Mouse (Mus musculus): ENCODE measurements around the gene Rgs4. TPM values are rescaled to one million over a fixed set of nuclear protein-coding genes. Genes with fewer than 3 reads are reported as not detected.

Gene Rgs4
- polyA plus RNA-seq, 1 experiment from 2014 or later: 6.0 TPM

DNA sequence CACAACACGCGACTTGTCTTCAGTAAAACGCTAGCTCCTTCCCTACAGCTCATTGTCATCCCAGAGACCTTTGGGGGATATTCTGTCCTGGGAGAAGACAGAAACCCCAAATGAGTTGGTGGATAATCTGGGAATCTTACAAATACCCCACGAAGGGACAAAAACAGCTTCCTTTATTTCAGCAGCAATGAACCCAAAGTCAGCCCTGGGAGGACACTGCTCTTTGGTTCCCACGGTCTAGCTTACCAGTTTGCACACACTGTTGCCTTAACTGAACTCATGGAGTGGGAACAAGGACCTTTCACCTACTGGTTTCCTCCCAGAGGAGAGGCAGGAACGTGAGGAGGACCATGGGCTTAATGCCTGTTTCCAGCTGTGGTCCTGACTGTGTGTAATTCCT is 10.2 kb downstream of the Rgs4 start:
- 77% methylated on average over 6 of the region's 6 CpGs for WGBS
- ATAC-seq (ENCODE audit: insufficient number of reproducible peaks, low FRiP score, low TSS enrichment, low read depth): no peak

DNA sequence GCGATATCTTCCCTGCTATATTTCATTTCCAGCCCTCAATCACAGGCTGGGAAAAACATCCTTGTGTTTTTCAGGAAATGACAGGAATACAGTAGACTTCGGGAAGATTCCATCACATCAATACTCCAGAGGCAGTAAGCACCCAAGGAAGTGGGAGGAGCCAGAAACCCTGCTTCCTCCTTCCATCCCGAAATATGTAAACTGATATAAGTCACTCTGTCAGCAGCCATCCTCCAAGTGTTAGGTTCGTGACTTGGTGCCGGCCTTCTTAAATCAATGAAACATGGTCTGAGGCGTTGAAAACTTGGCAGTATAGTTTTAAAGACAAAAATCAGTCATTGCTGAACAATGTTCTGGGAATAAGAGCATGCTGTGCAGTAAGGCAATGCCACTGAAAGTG is 11.3 kb downstream of the Rgs4 start:
- no peak overlapping the region for H3K4me2 ChIP-seq
- no peaks in the 10 kb centered on the region for H3K36me3 ChIP-seq
- no peak overlapping the region for H3K4me3 ChIP-seq
- no peak for ATAC-seq (ENCODE audit: insufficient number of reproducible peaks, low FRiP score, low TSS enrichment, low read depth)
- 70% methylated on average over 6 of the region's 6 CpGs for WGBS
- H3K9me3 ChIP-seq: no peaks in the 10 kb centered on the region
- H3K9ac ChIP-seq: no peak overlapping the region
- H3K4me1 ChIP-seq: no peaks in the 10 kb centered on the region
- H3K27me3 ChIP-seq: no peaks in the 10 kb centered on the region
- no peak overlapping the region for H3K27ac ChIP-seq

More for the DNA sequence above, 10.2 kb downstream of the Rgs4 start:
- no peaks in the 10 kb centered on the region for H3K27me3 ChIP-seq
- no peaks in the 10 kb centered on the region for H3K4me1 ChIP-seq
- no peaks in the 10 kb centered on the region for H3K9me3 ChIP-seq
- H3K27ac ChIP-seq: no peak overlapping the region
- no peak overlapping the region for H3K4me2 ChIP-seq
- H3K36me3 ChIP-seq: no peaks in the 10 kb centered on the region
- H3K9ac ChIP-seq: no peak overlapping the region
- H3K4me3 ChIP-seq: no peak overlapping the region

DNA sequence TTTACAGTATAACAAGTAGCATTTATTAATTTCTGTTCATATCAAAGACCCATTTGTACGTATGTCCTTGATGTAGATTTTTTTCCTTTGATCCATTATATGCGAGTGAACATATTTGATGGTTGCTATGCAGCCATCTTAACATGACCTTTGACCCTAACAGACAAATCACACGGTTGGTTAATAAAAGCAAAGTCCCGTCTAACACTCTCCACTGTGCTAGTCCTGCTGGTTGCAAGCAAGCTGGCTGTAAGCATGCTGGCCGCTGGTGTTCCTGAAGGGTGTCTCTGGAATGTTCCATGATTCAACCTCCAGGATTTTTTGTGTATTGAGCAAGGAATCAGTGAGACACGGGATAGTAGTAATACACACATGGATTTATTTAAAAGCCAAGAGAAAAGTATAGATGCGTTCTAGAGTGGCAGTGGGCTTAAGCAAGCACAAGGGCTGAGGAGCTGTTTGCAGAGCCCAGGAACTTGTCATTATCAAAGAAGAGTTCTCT is 16.8 kb downstream of the Rgs4 start:
- no peak for ATAC-seq (ENCODE audit: insufficient number of reproducible peaks, low FRiP score, low TSS enrichment, low read depth)
- Histone ChIP-seq H3K4me3 (no peak overlapping the region), H3K4me1 (no peaks in the 10 kb centered on the region), H3K27me3 (no peaks in the 10 kb centered on the region), H3K4me2 (no peak overlapping the region), H3K9ac (no peak overlapping the region), H3K36me3 (no peaks in the 10 kb centered on the region), H3K27ac (no peak overlapping the region), H3K9me3 (no peaks in the 10 kb centered on the region)
- 70% methylated on average over 7 of the region's 7 CpGs for WGBS

DNA sequence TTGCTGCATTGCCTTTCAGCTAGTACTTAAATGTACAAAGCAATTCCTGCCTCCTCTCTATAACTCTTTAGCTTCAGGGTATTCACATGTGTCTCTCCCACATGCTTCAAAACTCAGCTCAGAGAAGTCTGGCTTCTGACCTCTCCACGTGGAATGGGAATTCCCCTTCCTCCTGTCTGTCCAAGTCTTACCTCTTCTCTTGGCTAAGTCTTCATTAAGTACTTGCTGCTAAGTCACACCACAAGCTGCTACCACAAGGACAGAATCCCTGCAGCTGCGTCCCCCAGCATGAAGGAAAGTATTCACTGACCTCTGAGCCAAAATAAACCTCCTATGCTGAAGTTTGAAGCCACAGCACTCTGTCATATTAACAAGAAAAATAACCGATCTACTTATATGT is 21.1 kb downstream of the Rgs4 start:
- ATAC-seq (ENCODE audit: insufficient number of reproducible peaks, low FRiP score, low TSS enrichment, low read depth): peak; percentile 61; the same call in 1 of the 2 replicates
- Histone ChIP-seq H3K9ac (no peak overlapping the region), H3K4me2 (no peak overlapping the region), H3K9me3 (no peaks in the 10 kb centered on the region), H3K4me3 (no peak overlapping the region), H3K27me3 (no peaks in the 10 kb centered on the region), H3K4me1 (no peaks in the 10 kb centered on the region), H3K36me3 (no peaks in the 10 kb centered on the region), H3K27ac (peak overlapping the region; percentile 39; the same call in 1 of the 2 replicates)
- WGBS: 51% methylated on average over 3 of the region's 3 CpGs

DNA sequence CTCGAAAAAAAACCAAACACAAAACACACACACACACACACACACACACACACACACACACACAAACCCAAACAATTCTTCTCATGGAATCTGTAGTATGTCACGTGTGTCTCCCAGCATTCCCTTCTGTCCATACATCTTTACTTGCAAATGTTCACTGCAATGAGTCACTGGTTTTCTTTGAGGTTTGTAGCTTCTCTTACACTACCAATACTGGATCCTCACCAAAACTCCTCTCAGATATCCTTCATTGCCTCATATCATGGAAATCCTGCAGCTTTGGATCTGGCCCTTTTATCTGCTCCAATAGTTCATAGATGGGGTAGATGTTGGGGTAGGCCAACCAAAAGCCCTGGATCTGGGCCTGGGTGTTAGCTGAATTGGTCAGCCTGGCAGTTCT is 25.6 kb downstream of the Rgs4 start:
- Histone ChIP-seq H3K4me3 (no peak overlapping the region), H3K9ac (no peak overlapping the region), H3K4me2 (no peak overlapping the region), H3K36me3 (no peaks in the 10 kb centered on the region), H3K9me3 (no peaks in the 10 kb centered on the region), H3K4me1 (no peaks in the 10 kb centered on the region), H3K27me3 (no peaks in the 10 kb centered on the region), H3K27ac (no peak overlapping the region)
- WGBS: 86% methylated on average over 2 of the region's 2 CpGs
- no peak for ATAC-seq (ENCODE audit: insufficient number of reproducible peaks, low FRiP score, low TSS enrichment, low read depth)

DNA sequence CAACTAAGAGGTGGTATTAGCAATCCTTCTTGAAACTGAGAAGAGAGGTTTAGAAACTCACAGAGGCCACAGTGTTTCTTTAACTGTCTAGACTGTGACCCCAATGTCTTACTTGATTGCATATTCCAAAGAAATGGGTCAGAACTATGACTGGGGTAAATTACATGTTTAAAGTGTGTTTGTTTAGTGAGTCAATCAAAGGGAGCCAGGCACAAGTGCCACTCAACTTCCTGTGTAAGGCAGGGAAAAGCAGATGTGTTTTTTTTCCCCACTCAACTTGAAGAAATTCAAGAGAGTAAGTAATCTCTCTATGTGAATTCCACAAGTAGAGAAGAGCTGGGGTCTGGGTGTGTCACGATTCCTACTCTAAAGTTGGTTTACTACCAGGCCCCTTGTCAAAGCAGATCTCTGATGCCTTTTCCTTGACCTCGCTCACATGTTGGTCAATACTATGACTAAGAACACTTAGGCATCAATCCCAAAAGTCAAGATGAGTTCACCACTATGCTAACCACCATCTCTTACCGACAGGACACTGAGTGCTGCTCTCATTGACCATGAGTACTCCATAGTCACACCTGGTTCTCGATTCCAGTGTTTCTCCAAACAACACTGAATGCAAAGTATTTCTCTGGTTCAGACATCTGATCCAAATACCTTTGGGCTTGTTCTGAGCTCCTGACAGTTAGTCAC is 42.9 kb downstream of the Rgs4 start:
- Histone ChIP-seq H3K4me2 (no peak overlapping the region), H3K4me3 (no peak overlapping the region), H3K36me3 (no peaks in the 10 kb centered on the region), H3K4me1 (no peaks in the 10 kb centered on the region), H3K9me3 (no peaks in the 10 kb centered on the region), H3K9ac (no peak overlapping the region), H3K27ac (no peak overlapping the region), H3K27me3 (no peaks in the 10 kb centered on the region)
- 87% methylated on average over 4 of the region's 4 CpGs for WGBS
- no peak for ATAC-seq (ENCODE audit: insufficient number of reproducible peaks, low FRiP score, low TSS enrichment, low read depth)

DNA sequence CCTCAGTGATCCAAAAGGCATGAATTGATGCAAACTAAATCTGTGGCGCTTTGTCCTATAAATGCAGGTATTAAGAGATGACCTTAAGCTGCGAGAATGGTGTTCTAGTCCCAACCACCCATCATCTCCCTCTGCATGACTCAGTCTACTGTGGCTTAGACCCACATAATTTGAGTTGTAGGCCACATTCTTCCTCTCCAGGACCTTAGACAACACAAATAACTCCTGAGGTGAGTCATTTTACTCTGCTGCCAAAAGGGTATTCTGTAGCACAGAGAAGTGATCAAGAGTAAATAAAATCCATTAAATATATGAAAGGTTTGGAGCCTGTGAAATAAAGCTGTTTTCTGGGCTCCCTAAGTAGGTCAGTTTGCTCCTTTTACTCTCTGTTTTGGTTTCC is 48.3 kb downstream of the Rgs4 start:
- H3K4me1 ChIP-seq: no peaks in the 10 kb centered on the region
- no peak for ATAC-seq (ENCODE audit: insufficient number of reproducible peaks, low FRiP score, low TSS enrichment, low read depth)
- no peaks in the 10 kb centered on the region for H3K27me3 ChIP-seq
- no peak overlapping the region for H3K4me2 ChIP-seq
- H3K27ac ChIP-seq: no peak overlapping the region
- H3K9me3 ChIP-seq: no peaks in the 10 kb centered on the region
- WGBS: 85% methylated on average over 2 of the region's 2 CpGs
- no peaks in the 10 kb centered on the region for H3K36me3 ChIP-seq
- no peak overlapping the region for H3K4me3 ChIP-seq
- no peak overlapping the region for H3K9ac ChIP-seq

DNA sequence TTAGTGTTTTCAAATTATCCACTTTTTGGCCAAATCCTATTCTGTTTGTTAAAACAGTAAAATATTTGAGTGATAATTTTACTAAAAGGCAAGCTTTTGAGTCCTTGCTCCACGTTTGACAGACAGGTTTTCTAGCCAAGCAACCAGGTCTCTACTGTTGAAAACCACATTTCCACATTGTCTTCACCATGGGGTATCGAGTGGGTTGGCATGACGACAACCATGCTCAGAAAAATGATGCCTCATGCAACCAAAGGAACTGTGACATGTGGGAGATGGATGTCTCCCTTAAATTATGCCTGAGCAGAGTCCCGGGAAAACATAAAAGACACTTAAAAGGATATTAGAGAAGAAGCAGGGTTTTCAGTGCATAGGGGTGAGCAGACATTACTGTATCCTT is 50.2 kb downstream of the Rgs4 start:
- H3K4me1 ChIP-seq: no peaks in the 10 kb centered on the region
- no peak overlapping the region for H3K9ac ChIP-seq
- no peak overlapping the region for H3K27ac ChIP-seq
- no peak overlapping the region for H3K4me2 ChIP-seq
- H3K27me3 ChIP-seq: no peaks in the 10 kb centered on the region
- no peak for ATAC-seq (ENCODE audit: insufficient number of reproducible peaks, low FRiP score, low TSS enrichment, low read depth)
- H3K36me3 ChIP-seq: no peaks in the 10 kb centered on the region
- H3K9me3 ChIP-seq: no peaks in the 10 kb centered on the region
- H3K4me3 ChIP-seq: no peak overlapping the region
- WGBS: 68% methylated on average over 4 of the region's 4 CpGs

DNA sequence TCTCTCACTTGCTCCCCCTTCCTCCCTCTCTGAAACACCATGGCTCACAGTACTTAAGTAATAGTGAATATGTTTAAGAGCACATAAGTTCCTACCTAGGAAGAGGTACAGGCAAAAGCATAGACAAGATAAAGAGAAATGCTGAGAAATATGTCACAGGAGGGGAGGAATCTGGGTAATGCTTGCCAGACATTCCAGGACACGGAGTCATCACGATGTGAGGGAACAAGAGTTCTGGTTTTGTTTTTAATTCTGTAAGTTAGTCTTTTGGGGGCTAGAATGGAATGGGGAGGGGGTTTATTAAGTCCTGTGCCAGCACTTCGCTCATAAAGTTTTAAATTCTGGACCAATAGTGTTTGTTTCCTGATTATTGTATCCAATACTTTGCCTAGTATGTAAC is 52.1 kb downstream of the Rgs4 start:
- Histone ChIP-seq H3K4me3 (no peak overlapping the region), H3K27ac (no peak overlapping the region)
- WGBS: 57% methylated on average over 3 of the region's 3 CpGs

DNA sequence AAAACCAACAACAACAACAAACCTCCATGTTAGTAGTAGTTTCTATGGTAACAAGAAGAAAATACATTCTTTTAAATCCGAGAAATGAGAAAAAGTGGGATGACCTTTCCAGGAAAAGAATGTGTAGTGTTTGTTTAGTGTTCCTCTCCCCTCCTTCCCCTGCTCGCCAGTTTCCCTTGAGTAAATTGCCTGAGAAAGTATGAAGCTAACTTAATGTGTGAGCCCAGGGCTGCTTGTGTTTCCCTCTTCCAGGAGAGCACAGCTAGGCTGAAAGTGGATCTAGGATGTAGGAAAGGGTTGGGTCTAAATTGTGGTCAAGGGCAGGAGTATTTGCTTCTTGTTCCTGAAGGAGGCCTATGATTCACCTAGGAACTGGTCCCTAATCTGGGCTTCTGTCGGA is 53.9 kb downstream of the Rgs4 start:
- Histone ChIP-seq H3K4me2 (no peak overlapping the region), H3K4me1 (no peaks in the 10 kb centered on the region), H3K9ac (no peak overlapping the region), H3K9me3 (no peaks in the 10 kb centered on the region), H3K36me3 (no peaks in the 10 kb centered on the region), H3K4me3 (no peak overlapping the region), H3K27me3 (no peaks in the 10 kb centered on the region), H3K27ac (no peak overlapping the region)
- no peak for ATAC-seq (ENCODE audit: insufficient number of reproducible peaks, low FRiP score, low TSS enrichment, low read depth)
- 71% methylated on average over 3 of the region's 3 CpGs for WGBS

More for the DNA sequence above, 52.1 kb downstream of the Rgs4 start:
- Histone ChIP-seq H3K4me1 (no peaks in the 10 kb centered on the region), H3K9me3 (no peaks in the 10 kb centered on the region), H3K36me3 (no peaks in the 10 kb centered on the region), H3K27me3 (no peaks in the 10 kb centered on the region), H3K9ac (no peak overlapping the region), H3K4me2 (no peak overlapping the region)
- ATAC-seq (ENCODE audit: insufficient number of reproducible peaks, low FRiP score, low TSS enrichment, low read depth): no peak

DNA sequence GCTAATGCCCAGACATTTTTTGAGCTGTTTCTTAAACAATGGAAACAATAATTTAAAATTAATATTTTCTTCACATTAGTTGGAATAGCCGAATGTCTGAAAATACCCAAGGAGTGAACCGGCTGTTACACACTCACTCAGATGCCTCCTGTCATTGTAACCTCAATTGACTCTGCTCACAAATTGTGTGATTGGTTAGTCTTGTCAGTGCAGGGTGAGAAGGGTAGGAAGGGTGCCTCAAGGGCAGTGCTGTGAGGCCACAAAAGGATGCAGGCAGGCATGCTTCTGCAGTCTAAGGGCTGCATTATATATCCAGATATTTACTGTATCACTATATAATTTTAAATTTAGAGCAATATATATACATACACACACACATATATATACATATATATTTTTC is 54.4 kb downstream of the Rgs4 start:
- H3K9me3 ChIP-seq: no peaks in the 10 kb centered on the region
- no peak for ATAC-seq (ENCODE audit: insufficient number of reproducible peaks, low FRiP score, low TSS enrichment, low read depth)
- no peak overlapping the region for H3K4me3 ChIP-seq
- H3K36me3 ChIP-seq: no peaks in the 10 kb centered on the region
- no peaks in the 10 kb centered on the region for H3K27me3 ChIP-seq
- H3K9ac ChIP-seq: no peak overlapping the region
- H3K27ac ChIP-seq: no peak overlapping the region
- no peaks in the 10 kb centered on the region for H3K4me1 ChIP-seq
- 81% methylated on average over 2 of the region's 2 CpGs for WGBS
- H3K4me2 ChIP-seq: no peak overlapping the region
